Mouse (Mus musculus) ES-E14 (cell line): ENCODE measurements around the gene Mdm2. TPM values are rescaled to one million over a fixed set of nuclear protein-coding genes. Genes with fewer than 3 reads are reported as not detected.
"Not testable (repeated sequence)": the region's sequence is repeated elsewhere in the genome, so short reads cannot be mapped to it uniquely, and the experiment has no call there.

ENCODE experiments used
- DNase-seq: peaks from one replicate; pipeline ENCODE4 v3.0.0-alpha.2; 2013; ENCODE audit warnings: low read depth, low spot score
- H3K27ac ChIP-seq: 2 replicates; pipeline ENCODE4 v1.5.1; 2012; ENCODE audit warnings: low read depth, mild to moderate bottlenecking, low read length, moderate library complexity, mixed read lengths; ENCODE audit not compliant: poor library complexity, insufficient read depth, severe bottlenecking
- H3K36me3 ChIP-seq: 2 replicates; pipeline ENCODE4 v1.6.1; 2012; ENCODE audit warnings: mild to moderate bottlenecking, low read length, moderate library complexity, mixed read lengths; ENCODE audit not compliant: control insufficient read depth, poor library complexity, insufficient read depth, severe bottlenecking
- H3K4me1 ChIP-seq, 2 experiments: fragments of 150-350 bp in 1 of 2; sonication (generic) in 1 of 2; 2 replicates each; pipeline ENCODE4 v1.6.1; 2012; ENCODE audit warnings: low read length in 2 of 2, mild to moderate bottlenecking in 1 of 2, mixed read lengths in 1 of 2; ENCODE audit not compliant: control insufficient read depth in 2 of 2, insufficient read depth in 2 of 2, poor library complexity in 1 of 2
- H3K4me3 ChIP-seq, 2 experiments: fragments of 150-350 bp in 1 of 2; sonication (generic) in 1 of 2; 2 replicates each; pipeline ENCODE4 v1.5.1; 2012; ENCODE audit warnings: low read length in 2 of 2, low read depth in 1 of 2, mild to moderate bottlenecking in 1 of 2, mixed read lengths in 1 of 2; ENCODE audit not compliant: insufficient read depth in 1 of 2, poor library complexity in 1 of 2, severe bottlenecking in 1 of 2
- H3K9ac ChIP-seq: 2 replicates; pipeline ENCODE4 v1.6.1; 2012; ENCODE audit warnings: low read depth, mild to moderate bottlenecking, low read length, mixed read lengths; ENCODE audit not compliant: poor library complexity, insufficient read depth, severe bottlenecking
- H3K9me3 ChIP-seq: fragments of 150-350 bp; sonication (generic); 2 replicates; pipeline ENCODE4 v1.6.1; 2012; ENCODE audit warnings: low read depth, mild to moderate bottlenecking, low read length; ENCODE audit not compliant: control insufficient read depth, insufficient read depth
- CHD2 ChIP-seq: IDR thresholded peaks from 2 replicates; pipeline ENCODE4 v1.6.1; 2014; ENCODE audit warnings: mild to moderate bottlenecking, low read depth, low read length, inconsistent platforms
- HCFC1 ChIP-seq: IDR thresholded peaks from 2 replicates; pipeline ENCODE4 v1.6.1; 2012; ENCODE audit warnings: low read length, inconsistent platforms, borderline replicate concordance; ENCODE audit not compliant: insufficient read depth
- MAFK ChIP-seq: IDR thresholded peaks from 2 replicates; pipeline ENCODE4 v1.6.1; 2014; ENCODE audit warnings: mild to moderate bottlenecking, low read depth, low read length, inconsistent platforms; ENCODE audit not compliant: insufficient read depth
- ZC3H11A ChIP-seq: IDR thresholded peaks from 2 replicates; pipeline ENCODE4 v1.6.1; 2012; ENCODE audit warnings: low read depth, mild to moderate bottlenecking, inconsistent platforms, low read length, borderline replicate concordance
- ZNF384 ChIP-seq: IDR thresholded peaks from 2 replicates; pipeline ENCODE4 v1.6.1; 2012; ENCODE audit warnings: low read depth, low read length, inconsistent platforms
- in situ Hi-C, 2 experiments: fragments of 600-800 bp; cut with MboI; formaldehyde crosslinking; loops; one replicate each; pipeline ENCODE4 v1.15.1; 2025; ENCODE audit warnings: low sequenced_read_pairs in 2 of 2, inconsistent platforms in 1 of 2; ENCODE audit not compliant: unreplicated experiment in 2 of 2
- total RNA-seq: library from RNA; depleted of rRNA; stranded (reverse); fragments of 300-350 nt; gene quantifications from 2 replicates; pipeline ENCODE4 v1.2.3, GENCODE M21; 2012; rRNA removed

Mdm2 gene
- 145 and 178 TPM in 2 replicates for total RNA-seq

- peak within 1 kb of the TSS; percentile 77 to 98 for H3K4me3 ChIP-seq
- peaks cover 8% of the 10 kb centered on the region for H3K36me3 ChIP-seq
- TF ChIP-seq CHD2: no peak; the same call in 1 of the 2 replicates
- 0 out of 2 replicates have a peak, but pooled peaks have one; percentile 44 for TF ChIP-seq HCFC1
- peak within 1 kb of the TSS; percentile 99 for H3K9ac ChIP-seq
- H3K27ac ChIP-seq: peak within 1 kb of the TSS; percentile 98
- peaks cover 0 to 7% of the 10 kb centered on the region in 2 experiments; a peak in 2 of 4 replicates for H3K4me1 ChIP-seq
- in situ Hi-C loops: no loop called here
- no peaks in the 10 kb centered on the region for H3K9me3 ChIP-seq
- peak; percentile 85 for DNase-seq
Measured at GRCm38 (mm10) chr10:117710604-117711141, at the start of gene Mdm2. Gene Mdm2, minus strand, starts transcription at chr10:117710758.

DNA sequence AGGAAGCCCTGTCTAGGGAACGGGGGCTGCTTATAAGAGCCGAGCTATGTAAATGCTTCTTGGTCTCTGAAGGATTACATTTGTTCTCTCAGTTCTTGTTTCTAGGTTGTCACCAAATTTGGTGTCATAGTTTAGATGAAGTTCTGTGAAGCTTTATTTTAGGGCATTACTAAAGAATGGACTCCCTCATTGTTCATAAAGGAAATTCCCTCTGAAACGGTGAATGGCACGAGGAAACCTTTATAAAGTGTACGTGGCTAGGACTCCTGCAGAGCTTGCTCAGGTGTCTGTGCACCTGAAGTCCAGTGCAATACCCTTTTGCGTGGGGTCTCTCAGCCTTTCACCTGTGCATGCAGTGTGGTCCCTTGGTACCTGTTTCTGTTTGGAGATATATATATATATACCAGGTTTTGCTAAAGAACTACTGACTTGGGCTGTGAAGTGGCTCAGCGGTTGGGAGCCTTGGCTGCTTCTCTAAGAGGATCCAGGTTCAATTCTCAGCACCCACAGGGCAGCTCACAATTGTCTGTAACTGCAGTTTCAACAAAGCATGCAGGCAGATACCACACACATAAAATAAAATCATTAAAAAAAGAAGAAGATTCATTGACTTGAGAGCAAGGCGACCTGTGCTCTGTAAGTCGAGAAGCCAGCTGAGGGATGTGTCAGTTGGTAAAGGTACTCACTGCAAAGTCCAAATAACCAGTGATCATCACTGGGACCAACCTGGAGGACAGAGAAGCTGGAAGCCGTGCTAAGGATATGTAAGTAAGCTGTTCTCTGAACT lies 49.5 kb upstream of the Mdm2 start:
- in situ Hi-C loops: no loop called here
- Histone ChIP-seq H3K9ac (no peak overlapping the region), H3K36me3 (peaks cover 59% of the 10 kb centered on the region), H3K9me3 (no peaks in the 10 kb centered on the region), H3K27ac (no peak overlapping the region), H3K4me1 (no peaks in the 10 kb centered on the region), H3K4me3 (no peak overlapping the region)
- no peak for TF ChIP-seq ZNF384
- TF ChIP-seq HCFC1: no peak
- TF ChIP-seq MAFK: no peak
- TF ChIP-seq CHD2: no peak
- TF ChIP-seq ZC3H11A: no peak
- no peak for DNase-seq

DNA sequence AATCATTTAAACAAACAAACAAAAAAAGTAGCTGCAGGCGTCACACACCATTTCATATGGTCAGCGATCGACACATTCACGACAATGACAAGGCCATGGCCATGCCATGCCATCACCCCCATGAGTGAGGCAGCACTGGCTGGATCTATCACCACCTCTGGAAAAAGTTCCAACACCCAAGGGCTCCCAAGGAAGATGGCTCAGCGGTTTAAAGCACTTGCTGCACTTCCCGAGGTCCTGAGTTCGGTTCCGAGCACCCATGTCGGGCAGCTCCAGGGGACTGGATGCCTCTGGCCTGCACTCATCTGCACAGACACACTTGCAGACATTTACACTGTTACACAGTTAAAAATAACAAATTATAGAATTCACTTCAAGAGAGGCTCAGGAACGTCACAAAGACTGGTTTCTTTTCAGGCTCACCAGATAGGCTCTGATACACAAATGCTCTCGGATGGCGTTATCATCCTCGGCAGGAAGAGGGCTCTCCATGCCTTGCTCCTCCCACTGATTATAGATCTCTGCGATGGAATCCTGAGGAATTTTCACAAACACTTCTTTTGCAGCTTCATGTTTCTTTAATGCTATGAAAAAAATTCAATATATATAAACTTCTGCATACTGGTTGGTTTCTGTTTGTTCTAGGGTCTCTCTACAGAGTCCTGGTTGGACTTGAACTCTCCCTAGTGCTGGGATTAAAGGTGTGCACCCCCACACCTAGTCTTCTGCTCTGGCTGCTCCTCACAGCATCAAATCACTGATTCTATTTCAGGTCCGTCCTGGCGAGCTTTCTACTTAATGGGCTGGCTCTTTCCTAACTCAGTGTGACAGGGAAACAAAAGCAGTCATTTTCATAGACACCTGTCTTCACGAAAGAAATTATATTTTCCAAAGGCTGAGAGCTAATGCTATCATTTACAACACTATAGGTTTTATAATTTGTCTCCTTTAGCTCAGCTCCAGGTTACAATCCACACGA lies 48.5 kb upstream of the Mdm2 start:
- TF ChIP-seq ZC3H11A (no peak), MAFK (no peak), CHD2 (no peak), ZNF384 (no peak), HCFC1 (no peak)
- Histone ChIP-seq H3K4me3 (no peak overlapping the region), H3K27ac (no peak overlapping the region), H3K9ac (no peak overlapping the region), H3K4me1 (no peaks in the 10 kb centered on the region), H3K9me3 (no peaks in the 10 kb centered on the region), H3K36me3 (peaks cover 56% of the 10 kb centered on the region)
- DNase-seq: no peak
- in situ Hi-C loops: no loop called here

DNA sequence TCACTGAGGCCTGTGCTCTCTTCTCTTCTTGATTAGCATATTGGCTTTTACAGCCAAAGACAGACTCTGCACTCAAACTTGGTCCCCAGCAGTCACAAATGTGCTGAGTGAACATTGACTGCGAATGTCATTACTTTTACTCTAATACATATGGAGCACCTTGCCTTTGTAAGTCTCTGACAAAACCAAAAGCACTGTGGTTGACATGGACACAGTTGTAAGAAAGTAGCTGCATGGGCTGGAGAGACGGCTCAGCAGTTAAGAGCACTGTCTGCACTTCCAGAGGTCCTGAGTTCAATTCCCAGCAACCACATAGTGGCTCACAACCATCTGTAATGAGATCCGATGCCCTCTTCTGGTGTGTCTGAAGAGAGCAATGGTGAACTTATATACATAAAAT lies 47.8 kb upstream of the Mdm2 start:
- in situ Hi-C loops, H3K4me1 ChIP-seq, H3K4me3 ChIP-seq, DNase-seq, H3K27ac ChIP-seq, H3K9me3 ChIP-seq, H3K9ac ChIP-seq: not testable (repeated sequence)
- peaks cover 51% of the 10 kb centered on the region for H3K36me3 ChIP-seq
